Mouse (Mus musculus) left cerebral cortex, postnatal 10 days (tissue): ENCODE measurements around the gene Olfml2a. TPM values are rescaled to one million over a fixed set of nuclear protein-coding genes. Genes with fewer than 3 reads are reported as not detected.
A peak's percentile ranks its signal among the peaks of the same experiment; 100 is the strongest.

Source experiments
- DNase-seq, 2 experiments: peaks; one replicate each; pipeline ENCODE4 v3.0.0; 2021 to 2022; ENCODE audit warnings: low spot score in 2 of 2, mixed read lengths in 1 of 2; ENCODE audit errors: extremely low spot score in 1 of 2
- intact Hi-C: fragments of 180-260 bp; cut with DNase I; formaldehyde crosslinking; loops from one replicate; pipeline ENCODE4 v1.15.1; 2025
- total RNA-seq, 2 experiments: library from RNA; stranded (reverse); gene quantifications; 2 replicates each; pipeline ENCODE4 v1.2.3; 2021

Gene Olfml2a
- total RNA-seq, 2 experiments from 2014 or later = 3.8 to 3.9 TPM

DNA sequence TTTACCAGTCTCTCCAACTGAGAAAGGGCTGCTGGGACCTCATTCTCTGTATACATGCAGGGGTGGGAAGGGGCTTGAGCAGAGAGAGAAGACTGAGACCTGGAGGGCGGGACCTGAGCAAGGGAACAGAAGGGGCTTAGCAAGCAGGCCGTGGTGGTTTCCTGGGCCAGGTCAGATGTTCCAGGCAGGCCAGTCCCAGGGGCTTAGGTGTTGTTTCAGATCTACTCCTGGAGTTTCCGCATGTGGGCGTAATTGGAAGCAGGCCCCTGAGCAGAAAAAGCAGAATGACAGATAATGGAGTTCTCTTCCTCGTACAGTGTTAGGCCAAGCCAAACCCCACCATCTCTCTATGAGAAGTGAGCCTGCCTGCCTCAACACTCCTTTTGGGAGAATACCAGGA lies 3.2 kb downstream of the Olfml2a start:
- intact Hi-C loops = no loop called here
- DNase-seq = no peak

DNA sequence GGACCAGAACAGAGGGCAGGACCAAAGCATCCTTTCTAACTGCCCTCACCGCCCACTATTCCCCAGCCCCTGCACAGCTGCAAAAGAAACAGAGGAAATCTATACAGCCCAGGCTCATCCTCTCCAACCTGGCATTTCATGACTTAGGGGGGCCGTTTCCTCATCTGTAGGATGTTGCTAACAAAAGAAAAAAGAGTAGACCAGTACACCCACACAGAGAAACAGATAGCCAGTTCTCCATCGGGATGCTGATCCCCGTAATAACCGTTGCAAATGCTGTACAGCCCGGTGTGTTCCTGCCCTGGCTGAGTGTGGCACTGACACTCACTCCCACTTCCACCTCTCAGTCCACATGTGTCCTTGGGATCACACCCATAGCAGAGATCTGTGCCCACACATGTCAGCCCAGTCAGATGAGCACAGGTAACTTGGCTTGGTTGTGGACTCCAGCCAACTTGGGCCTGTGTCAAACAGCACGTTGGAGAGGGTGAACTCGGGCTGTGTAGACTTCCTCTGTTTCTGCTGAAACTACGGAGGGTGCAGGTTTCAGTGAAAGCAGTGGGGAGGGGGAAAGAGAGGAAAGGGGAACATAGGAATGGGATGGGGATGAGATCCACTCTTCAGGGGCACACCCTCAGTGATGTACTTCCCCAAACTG lies 5.1 kb downstream of the Olfml2a start:
- intact Hi-C loops = no loop called here
- DNase-seq = no peak

- intact Hi-C loops = no loop called here
- DNase-seq = no peak
Measured at GRCm38 (mm10) chr2:38937396-38937795, 5.6 kb downstream of the Olfml2a start.

GRCm38 (mm10) chr2:38938007-38938406 lies 6.2 kb downstream of the Olfml2a start:
- intact Hi-C loops = no loop called here

GRCm38 (mm10) chr2:38939047-38939446 lies 7.3 kb downstream of the Olfml2a start:
- intact Hi-C loops = no loop called here
- DNase-seq = no peak

More at GRCm38 (mm10) chr2:38938007-38938406, 6.2 kb downstream of the Olfml2a start:
- DNase-seq = no peak

- intact Hi-C loops = no loop called here
- no peak for DNase-seq
Measured at GRCm38 (mm10) chr2:38941426-38941825, 9.6 kb downstream of the Olfml2a start.

DNA sequence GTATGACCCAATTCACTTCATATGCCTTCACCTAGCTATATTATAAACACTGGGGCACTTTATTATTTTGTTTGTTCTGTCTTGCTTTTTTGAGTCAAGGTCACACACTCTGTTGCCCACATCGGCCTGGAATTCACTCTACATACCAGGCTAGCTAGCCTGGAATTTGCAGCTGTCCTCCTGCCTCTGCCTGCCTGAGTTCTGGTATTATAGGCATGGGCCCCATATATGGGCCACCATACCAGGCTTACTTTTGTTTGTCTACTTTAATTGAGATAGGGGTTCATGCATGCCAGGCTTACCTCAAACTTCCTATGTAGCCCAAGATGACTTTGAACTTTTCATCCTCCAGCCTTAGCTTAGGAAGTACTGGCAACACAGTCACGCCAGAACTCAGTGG lies 10.1 kb downstream of the Olfml2a start:
- no peak for DNase-seq
- intact Hi-C loops = no loop called here

GRCm38 (mm10) chr2:38943161-38943560 lies 11.4 kb downstream of the Olfml2a start:
- intact Hi-C loops = no loop called here
- DNase-seq = no peak

- intact Hi-C loops = no loop called here
- no peak for DNase-seq
Measured at GRCm38 (mm10) chr2:38943977-38944376, 12.2 kb downstream of the Olfml2a start.

DNA sequence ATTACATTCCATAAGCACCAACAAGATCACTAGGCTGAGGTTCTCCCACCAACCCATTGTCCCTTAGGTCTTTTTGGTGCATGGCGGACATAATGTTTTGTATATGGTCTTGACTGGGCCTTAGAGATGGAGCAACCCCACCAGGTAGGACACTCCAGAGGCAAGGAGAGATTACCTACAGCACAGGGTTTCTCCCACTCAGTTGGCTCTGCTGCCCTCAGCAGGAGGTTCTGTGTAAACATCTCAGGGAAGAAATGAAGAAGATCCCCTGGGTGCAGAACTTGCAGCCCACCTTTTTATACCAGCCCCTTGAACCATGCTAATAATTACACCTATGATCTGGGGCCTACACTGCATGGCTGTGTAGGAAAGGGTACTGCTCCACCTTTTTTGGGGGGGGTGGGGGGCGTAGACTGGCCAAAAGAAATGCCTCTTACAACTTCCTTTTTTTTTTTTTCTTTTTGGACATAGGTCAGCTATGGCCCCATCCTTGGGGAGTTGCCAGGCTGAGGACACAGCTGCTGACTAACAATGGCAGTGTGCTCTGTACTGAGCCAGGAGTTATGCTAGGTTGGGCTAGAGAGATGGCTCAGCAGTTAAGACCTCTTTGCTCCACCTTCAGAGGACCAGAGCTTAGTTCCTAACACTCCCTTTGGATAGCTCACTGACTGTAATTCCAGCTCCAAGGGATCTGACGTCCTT lies 12.8 kb downstream of the Olfml2a start:
- intact Hi-C loops = no loop called here
- DNase-seq = no peak

GRCm38 (mm10) chr2:38947566-38947965 lies 15.8 kb downstream of the Olfml2a start:
- intact Hi-C loops = no loop called here
- DNase-seq = peak in 1 of 2 experiments; percentile 67

DNA sequence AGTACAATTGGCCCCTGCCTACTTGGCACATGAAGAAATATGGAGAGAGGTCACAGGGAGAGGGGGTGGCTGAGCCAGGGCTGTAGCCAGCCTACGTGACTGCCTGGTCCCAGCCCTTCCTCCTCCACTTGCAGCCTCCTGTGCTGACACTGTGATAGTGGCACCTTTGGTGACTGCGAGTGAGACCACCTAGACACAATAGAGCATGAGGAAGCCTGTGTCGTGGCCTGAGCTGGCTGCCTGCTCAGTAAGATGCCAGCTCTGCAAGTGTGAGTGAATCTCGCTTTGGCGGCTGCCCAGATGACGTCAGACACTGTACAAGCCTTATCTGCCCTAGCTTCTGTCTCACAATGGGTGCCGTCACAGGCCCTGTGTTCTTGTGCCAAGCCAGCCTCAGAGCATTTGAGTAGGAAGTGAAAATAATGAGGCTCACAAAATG lies 18.5 kb downstream of the Olfml2a start:
- intact Hi-C loops = no loop called here
- peak; percentile 84 to 93 for DNase-seq

DNA sequence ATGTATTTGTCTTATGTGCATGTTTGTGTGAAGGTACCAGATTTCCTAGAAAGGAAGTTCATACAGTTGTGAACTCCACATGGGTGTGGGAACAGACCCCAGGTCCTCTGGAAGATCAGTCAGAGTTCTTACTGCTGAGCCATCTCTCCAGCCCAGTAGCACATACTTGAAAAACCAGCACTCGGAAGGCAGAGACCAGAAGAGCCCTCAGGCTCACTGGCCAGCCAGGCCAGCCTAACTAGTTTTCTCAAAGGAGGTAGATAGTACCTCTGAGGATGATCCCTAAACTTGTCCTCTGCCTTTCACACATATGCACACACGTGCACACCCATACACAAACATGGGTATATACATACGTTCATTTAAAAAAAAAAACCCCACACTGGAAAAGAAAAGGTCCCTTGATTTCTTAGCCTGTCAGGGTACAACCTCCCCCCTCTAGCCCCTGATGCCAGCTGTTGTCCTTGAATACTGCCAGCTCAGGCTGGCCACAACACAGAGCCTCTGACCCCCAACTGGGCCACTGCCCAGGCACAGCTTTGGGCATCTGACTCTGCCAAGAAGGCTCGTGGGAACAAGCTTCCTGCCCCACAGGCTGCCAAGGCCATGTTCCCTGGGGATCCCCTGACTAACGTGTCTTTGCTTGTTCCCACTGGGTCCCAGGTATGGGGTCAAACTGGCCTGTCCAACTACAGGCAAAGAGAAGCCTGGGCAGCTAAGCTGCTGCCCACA lies 21.5 kb downstream of the Olfml2a start:
- DNase-seq = peak; percentile 60 to 66
- intact Hi-C loops = no loop called here

GRCm38 (mm10) chr2:38956062-38956461 lies 24.3 kb downstream of the Olfml2a start:
- intact Hi-C loops = no loop called here
- DNase-seq = no peak

DNA sequence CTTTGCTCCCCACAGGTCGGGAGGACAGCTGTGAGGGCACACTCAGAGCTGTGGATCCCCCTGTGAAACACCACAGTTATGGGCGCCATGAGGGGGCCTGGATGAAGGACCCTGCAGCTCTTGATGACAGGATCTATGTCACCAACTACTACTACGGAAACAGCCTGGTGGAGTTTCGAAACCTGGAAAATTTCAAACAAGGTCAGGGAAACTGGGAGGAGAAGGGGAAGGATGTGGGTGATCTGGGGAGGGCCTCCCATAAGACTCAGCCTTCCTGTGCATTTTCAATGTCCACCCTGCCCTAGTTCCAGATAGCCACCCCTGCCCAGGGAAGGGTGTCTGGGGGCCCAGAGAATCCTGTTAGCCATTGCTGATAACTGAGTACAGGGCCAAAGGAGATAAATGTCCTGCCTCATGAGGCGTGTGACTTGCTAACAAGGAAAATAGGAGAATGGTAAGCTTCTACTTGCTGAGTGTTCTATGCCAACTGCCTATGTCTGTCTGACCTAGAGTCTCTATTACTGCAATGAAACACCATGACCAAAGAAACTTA lies 26.0 kb downstream of the Olfml2a start:
- intact Hi-C loops = no loop called here
- no peak for DNase-seq

- no peak for DNase-seq
- intact Hi-C loops = no loop called here
Measured at GRCm38 (mm10) chr2:38964198-38964597, 32.4 kb downstream of the Olfml2a start.

DNA sequence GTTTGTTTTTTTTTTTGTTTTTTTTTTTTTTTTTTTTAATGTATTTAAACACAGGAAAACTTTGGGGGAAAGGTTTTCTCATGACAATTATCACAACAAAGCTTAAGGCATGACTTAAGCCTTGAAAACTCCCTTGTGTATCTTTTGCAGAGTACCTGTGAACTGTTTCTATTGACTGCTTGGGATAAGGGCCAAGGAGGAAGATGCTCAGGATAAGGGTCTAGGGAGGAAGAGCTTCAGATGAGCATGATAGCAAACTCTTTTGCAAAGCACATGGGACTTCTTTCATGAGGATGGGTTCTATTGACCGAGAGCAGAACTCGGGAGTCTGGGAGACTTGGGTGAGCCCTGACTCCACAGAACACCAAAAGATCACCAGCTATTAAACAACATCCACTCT lies 37.9 kb downstream of the Olfml2a start:
- intact Hi-C loops = no loop called here
- DNase-seq = no peak

- intact Hi-C loops = no loop called here
- DNase-seq = no peak
Measured at GRCm38 (mm10) chr2:38970057-38970456, 38.3 kb downstream of the Olfml2a start.

- DNase-seq = no peak
- intact Hi-C loops = no loop called here
Measured at GRCm38 (mm10) chr2:38973223-38973622, 41.4 kb downstream of the Olfml2a start.

DNA sequence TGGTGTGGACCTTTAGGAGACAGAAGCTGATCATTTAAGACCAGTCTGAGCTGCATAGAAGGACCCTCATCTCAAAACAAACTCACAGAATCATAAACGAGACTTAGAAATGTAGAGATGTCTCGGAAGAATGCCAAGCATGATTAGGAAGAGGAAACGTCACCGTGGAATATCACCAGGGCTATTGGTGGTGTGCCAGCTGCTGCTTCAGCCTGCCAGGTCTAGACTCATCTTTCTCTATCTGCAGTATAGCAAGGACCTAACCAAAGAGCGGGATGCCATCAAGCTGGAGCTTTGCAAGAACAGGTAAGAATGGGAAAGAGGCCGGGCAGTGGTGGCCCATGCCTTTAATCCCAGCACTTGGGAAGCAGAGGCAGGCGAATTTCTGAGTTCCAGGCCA lies 41.9 kb downstream of the Olfml2a start:
- no peak for DNase-seq
- intact Hi-C loops = no loop called here
